Mouse (Mus musculus): Measurements from ENCODE around the gene Vrk3.

- TF ChIP-seq EP300 (IDR thresholded peaks at IDR 0.05; ENCODE audit: insufficient read depth, low read depth, low read length) (no peak), POLR2A (IDR thresholded peaks at IDR 0.05; ENCODE audit: insufficient read depth, low read depth, low read length) (no peak)
Observed at GRCm38 (mm10) chr7:44706322-44706721, 41.9 kb upstream of the Vrk3 start.
